Mouse (Mus musculus) limb, embryonic 14.5 days (tissue): ENCODE data around the gene Thumpd2. TPM values are rescaled to one million over a fixed set of nuclear protein-coding genes. Genes with fewer than 3 reads are reported as not detected.

ENCODE experiments used
- ATAC-seq: fragments of 200-750 bp; cut with Nextera tagmentation; 2 replicates; pipeline ENCODE4 v1.8.0; 2017; ENCODE audit warnings: low read depth, moderate number of reproducible peaks, moderate TSS enrichment; ENCODE audit not compliant: low FRiP score
- DNase-seq: peaks from one replicate; pipeline ENCODE4 v3.0.0-alpha.2; 2015; ENCODE audit warnings: low spot score
- H3K27ac ChIP-seq: fragments of 300-500 bp; sonication (generic); replicated peaks from 2 replicates; pipeline ENCODE4 v1.5.1; 2014; ENCODE audit warnings: low read depth, mild to moderate bottlenecking, low read length, moderate library complexity, mixed read lengths
- H3K27me3 ChIP-seq: fragments of 300-500 bp; sonication (generic); 2 replicates; pipeline ENCODE4 v1.6.1; 2014; ENCODE audit warnings: low read length, mixed read lengths; ENCODE audit not compliant: control insufficient read depth, insufficient read depth
- H3K36me3 ChIP-seq: fragments of 300-500 bp; sonication (generic); 2 replicates; pipeline ENCODE4 v1.6.1; 2014; ENCODE audit warnings: mild to moderate bottlenecking, low read length, moderate library complexity, mixed read lengths; ENCODE audit not compliant: control insufficient read depth, insufficient read depth
- H3K4me1 ChIP-seq: fragments of 300-500 bp; sonication (generic); 2 replicates; pipeline ENCODE4 v1.6.1; 2014; ENCODE audit warnings: antibody characterized with exemption, low read length, mixed read lengths; ENCODE audit not compliant: control insufficient read depth, insufficient read depth
- H3K4me2 ChIP-seq: fragments of 300-500 bp; sonication (generic); replicated peaks from 2 replicates; pipeline ENCODE4 v1.6.1; 2014; ENCODE audit warnings: low read depth, mild to moderate bottlenecking, low read length, moderate library complexity; ENCODE audit not compliant: severe bottlenecking
- H3K4me3 ChIP-seq: fragments of 300-500 bp; sonication (generic); replicated peaks from 2 replicates; pipeline ENCODE4 v1.5.1; 2014; ENCODE audit warnings: low read length
- H3K9ac ChIP-seq: fragments of 300-500 bp; sonication (generic); 2 replicates; pipeline ENCODE4 v1.6.1; 2014; ENCODE audit warnings: mild to moderate bottlenecking, low read depth, low read length, moderate library complexity; ENCODE audit not compliant: severe bottlenecking
- H3K9me3 ChIP-seq: fragments of 300-500 bp; sonication (generic); 2 replicates; pipeline ENCODE4 v1.6.1; 2016; ENCODE audit warnings: low read length; ENCODE audit not compliant: control insufficient read depth
- POLR2A ChIP-seq: fragments of 200-500 bp; IDR thresholded peaks from 2 replicates; pipeline ENCODE4 v1.8.0; 2012; ENCODE audit warnings: inconsistent platforms, mild to moderate bottlenecking, moderate library complexity, borderline replicate concordance; ENCODE audit not compliant: insufficient read depth, insufficient read length; ENCODE audit errors: extremely low read depth
- WGBS: fragments of 180-500 bp; shearing (Covaris S2); extraction: QIAGEN DNeasy Blood & Tissue Kit; methylation state at CpG from one replicate; pipeline ENCODE4 v1.1.7; 2014; 5-methylcytosine and 5-hydroxymethylcytosine counted together
- polyA plus RNA-seq, 2 experiments: library from polyadenylated mRNA; depleted of rRNA in 1 of 2; stranded (reverse) in 1 of 2; unstranded in 1 of 2; fragments of >200 nt; fragmentation: Nextera tagmentation in 1 of 2; extraction: Ambion mirVana in 1 of 2; gene quantifications; 2 replicates each; pipeline versions ENCODE4 v1.2.1 to v1.2.3; 2012 to 2014

The Thumpd2 gene
- polyA plus RNA-seq, 2 experiments, result 9.2 to 15.7 TPM

GRCm38 (mm10) chr17:81010844-81011685 lies 53.8 kb downstream of the Thumpd2 start:
- Histone ChIP-seq H3K4me2 (no peak overlapping the region), H3K4me3 (no peak overlapping the region), H3K9ac (no peak overlapping the region), H3K36me3 (no peaks in the 10 kb centered on the region), H3K27ac (no peak overlapping the region), H3K9me3 (no peaks in the 10 kb centered on the region), H3K4me1 (no peaks in the 10 kb centered on the region), H3K27me3 (no peaks in the 10 kb centered on the region)
- TF ChIP-seq POLR2A, result no peak
- 66% methylated on average over 18 of the region's 18 CpGs for WGBS
- ATAC-seq (peak; percentile 78), DNase-seq (peak; percentile 40)

GRCm38 (mm10) chr17:81010199-81010598 lies 54.7 kb downstream of the Thumpd2 start:
- Histone ChIP-seq H3K27me3 (no peaks in the 10 kb centered on the region), H3K9me3 (no peaks in the 10 kb centered on the region), H3K4me1 (no peaks in the 10 kb centered on the region), H3K4me2 (no peak overlapping the region), H3K27ac (no peak overlapping the region), H3K4me3 (no peak overlapping the region), H3K9ac (no peak overlapping the region), H3K36me3 (no peaks in the 10 kb centered on the region)
- DNase-seq (no peak), ATAC-seq (no peak)
- 58% methylated on average over 3 of the region's 3 CpGs for WGBS
- TF ChIP-seq POLR2A, result no peak

- H3K4me2 ChIP-seq, result no peak overlapping the region
- no peak overlapping the region for H3K4me3 ChIP-seq
- WGBS, result 77% methylated on average over 10 of the region's 10 CpGs
- H3K36me3 ChIP-seq, result no peaks in the 10 kb centered on the region
- no peaks in the 10 kb centered on the region for H3K9me3 ChIP-seq
- TF ChIP-seq POLR2A, result no peak
- ATAC-seq (no peak), DNase-seq (no peak)
- H3K4me1 ChIP-seq, result 0 out of 2 replicates have a peak, but pooled peaks cover 4% of the 10 kb centered on the region
- H3K27me3 ChIP-seq, result no peaks in the 10 kb centered on the region
- H3K27ac ChIP-seq, result no peak overlapping the region
- H3K9ac ChIP-seq, result no peak overlapping the region
Observed at GRCm38 (mm10) chr17:81009112-81009511, 55.8 kb downstream of the Thumpd2 start.

GRCm38 (mm10) chr17:81005292-81005691 lies 59.6 kb downstream of the Thumpd2 start:
- no peaks in the 10 kb centered on the region for H3K27me3 ChIP-seq
- 49% methylated on average over 8 of the region's 8 CpGs for WGBS
- ATAC-seq, result no peak
- no peak overlapping the region for H3K27ac ChIP-seq
- 0 out of 2 replicates have a peak, but pooled peaks cover 8% of the 10 kb centered on the region for H3K4me1 ChIP-seq
- H3K9me3 ChIP-seq, result no peaks in the 10 kb centered on the region
- H3K9ac ChIP-seq, result no peak overlapping the region
- H3K36me3 ChIP-seq, result no peaks in the 10 kb centered on the region
- no peak overlapping the region for H3K4me2 ChIP-seq
- no peak for TF ChIP-seq POLR2A
- H3K4me3 ChIP-seq, result no peak overlapping the region
- no peak for DNase-seq

GRCm38 (mm10) chr17:81004454-81004853 lies 60.4 kb downstream of the Thumpd2 start:
- Histone ChIP-seq H3K27me3 (no peaks in the 10 kb centered on the region), H3K4me2 (no peak overlapping the region), H3K36me3 (no peaks in the 10 kb centered on the region), H3K9me3 (no peaks in the 10 kb centered on the region), H3K4me1 (0 out of 2 replicates have a peak, but pooled peaks cover 8% of the 10 kb centered on the region), H3K4me3 (no peak overlapping the region), H3K27ac (no peak overlapping the region), H3K9ac (no peak overlapping the region)
- WGBS, result 70% methylated on average over 11 of the region's 11 CpGs
- no peak for TF ChIP-seq POLR2A
- DNase-seq (no peak), ATAC-seq (no peak)

- WGBS, result 32% methylated on average over 5 of the region's 5 CpGs
- DNase-seq (no peak), ATAC-seq (no peak)
- TF ChIP-seq POLR2A, result no peak
- Histone ChIP-seq H3K4me1 (peaks cover 8% of the 10 kb centered on the region; the same call in 1 of the 2 replicates), H3K9ac (no peak overlapping the region), H3K4me3 (no peak overlapping the region), H3K9me3 (no peaks in the 10 kb centered on the region), H3K36me3 (no peaks in the 10 kb centered on the region), H3K27me3 (no peaks in the 10 kb centered on the region), H3K27ac (no peak overlapping the region), H3K4me2 (no peak overlapping the region)
Observed at GRCm38 (mm10) chr17:81002130-81002529, 62.8 kb downstream of the Thumpd2 start.
